Mouse (Mus musculus): ENCODE measurements around the gene Myo1b. TPM values are rescaled to one million over a fixed set of nuclear protein-coding genes. Genes with fewer than 3 reads are reported as not detected.
A peak's percentile ranks its signal among the peaks of the same experiment; 100 is the strongest.

Gene Myo1b
- total RNA-seq, 2 experiments from 2014 or later: 40.4 to 52.1 TPM

GRCm38 (mm10) chr1:51740626-51741231, 175.1 kb downstream of the Myo1b start:
- no peak for DNase-seq (ENCODE audit: low spot score in 2 of 2)

DNA sequence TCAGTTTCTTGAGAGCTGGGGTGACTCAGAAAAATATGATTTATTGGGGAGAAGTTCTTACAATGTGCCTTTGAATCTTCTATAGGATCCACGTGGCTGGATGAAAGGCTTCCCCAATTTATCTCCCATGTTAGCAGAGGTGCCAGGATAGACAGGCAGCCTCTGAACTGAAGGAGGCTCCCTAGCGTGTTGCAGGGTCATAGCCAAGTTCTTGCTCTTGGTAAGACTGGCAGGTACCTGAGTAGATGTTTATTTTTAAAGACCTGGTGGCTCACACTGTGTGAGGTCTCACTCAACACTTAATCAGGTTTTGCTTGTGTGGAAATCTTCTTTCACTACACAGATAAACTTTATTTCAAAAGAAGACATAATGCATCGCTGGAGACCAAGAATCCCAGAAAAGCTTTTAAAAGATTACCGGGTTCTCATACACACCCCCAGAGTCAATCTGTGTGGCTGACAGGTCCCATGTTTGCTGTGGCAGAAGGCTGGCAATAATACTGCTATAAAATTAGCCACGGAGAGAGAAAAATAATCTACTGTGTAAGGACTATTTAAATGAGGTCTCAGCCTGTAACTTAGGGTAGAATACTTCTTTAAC, 176.5 kb downstream of the Myo1b start:
- DNase-seq (ENCODE audit: low spot score in 2 of 2): no peak

DNA sequence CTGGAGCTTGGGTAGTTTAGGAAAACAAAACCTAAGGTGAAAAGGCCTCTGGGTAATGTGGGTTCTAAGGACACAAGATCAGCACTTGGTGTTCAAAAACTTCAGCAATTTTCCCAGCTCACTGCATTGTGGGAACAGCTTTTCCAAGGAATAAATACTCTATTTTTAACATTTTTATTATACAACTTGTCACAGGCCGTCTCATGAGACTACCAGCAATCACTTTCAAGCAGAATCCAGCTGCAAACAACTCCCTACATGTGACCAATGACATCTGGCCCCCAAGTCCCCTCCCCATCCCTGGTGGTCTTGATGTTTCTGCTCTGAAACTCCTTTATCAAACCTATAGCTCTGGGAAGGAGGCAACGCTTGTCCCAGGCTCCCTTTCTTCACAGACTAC, 179.0 kb downstream of the Myo1b start:
- DNase-seq (ENCODE audit: low spot score in 2 of 2): no peak

DNA sequence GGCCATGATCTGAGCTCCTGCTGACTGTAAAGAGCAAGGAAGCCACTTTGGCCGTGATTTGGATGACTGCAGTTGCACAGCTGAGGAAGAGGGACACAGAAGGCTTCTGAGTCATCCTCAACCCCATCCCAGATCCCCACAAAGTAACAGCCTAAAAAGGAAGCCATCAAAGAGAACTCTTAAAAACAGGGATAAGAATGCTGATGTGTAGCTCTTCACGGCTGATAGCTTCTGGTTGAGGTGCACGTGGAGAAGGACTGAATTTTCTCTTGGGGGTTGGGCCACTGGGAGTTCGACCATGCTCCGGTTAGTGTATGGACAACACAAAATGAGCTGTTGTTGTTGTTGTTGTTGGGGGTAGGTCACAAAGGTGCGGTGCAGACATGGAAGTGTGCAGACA, 181.2 kb downstream of the Myo1b start:
- DNase-seq (ENCODE audit: low spot score in 2 of 2): no peak

DNA sequence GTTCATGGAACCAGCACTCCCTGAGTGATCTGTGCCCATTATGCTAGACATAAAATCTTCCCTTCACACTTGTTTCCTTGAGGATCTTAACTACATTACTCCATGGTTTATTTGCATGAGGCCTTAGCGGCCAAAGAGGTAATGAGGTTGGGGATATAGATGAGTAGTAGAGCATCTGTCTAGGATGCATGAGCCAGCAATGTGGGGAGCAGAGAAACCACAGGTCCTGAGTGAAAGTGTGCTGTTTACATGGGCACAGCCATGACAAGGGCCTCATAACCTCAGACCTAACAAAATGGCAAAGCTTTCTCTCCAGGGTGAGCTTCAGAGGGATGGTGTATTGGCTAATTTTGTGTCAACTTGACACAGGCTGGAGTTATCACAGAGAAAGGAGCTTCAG, 186.5 kb downstream of the Myo1b start:
- DNase-seq (ENCODE audit: low spot score in 2 of 2): no peak

- no peak for DNase-seq (ENCODE audit: low spot score in 2 of 2)
Observed at GRCm38 (mm10) chr1:51728816-51729215, 187.1 kb downstream of the Myo1b start.

DNA sequence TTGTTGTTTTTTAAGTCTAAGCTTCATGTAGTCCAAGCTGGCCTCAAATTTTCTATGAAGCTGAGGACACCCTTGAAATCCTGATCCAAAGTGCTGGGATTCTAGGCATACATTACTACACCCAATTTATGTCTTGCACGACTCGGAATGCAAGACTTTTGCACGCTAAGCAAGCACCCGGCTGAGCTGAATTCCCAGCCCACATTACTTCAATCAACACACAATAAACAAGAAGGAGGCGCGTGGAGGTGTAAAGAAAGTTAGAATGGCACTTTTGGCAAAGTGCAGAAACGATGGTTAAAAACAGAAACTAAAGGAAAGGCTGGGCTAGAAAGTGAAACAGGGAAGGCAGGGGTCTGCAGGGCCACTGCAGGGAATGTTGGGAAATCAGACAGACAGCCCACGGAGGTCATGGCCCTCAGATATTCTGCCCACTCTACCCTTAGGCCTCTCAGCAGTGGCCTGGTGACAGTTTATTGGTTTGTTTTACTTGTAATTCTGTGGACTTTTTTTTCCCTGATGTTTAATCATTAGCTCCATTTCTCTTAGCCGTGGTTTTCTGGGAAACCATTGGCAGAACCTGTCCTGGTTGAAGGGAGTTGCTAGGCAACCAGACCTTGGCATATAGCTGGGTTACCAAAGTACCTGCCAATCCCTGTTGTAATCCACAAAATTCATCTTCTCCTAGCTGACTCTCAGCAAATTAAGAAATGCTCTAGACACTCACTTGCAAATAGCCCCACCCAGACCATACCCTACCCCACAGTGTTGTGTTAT, 195.8 kb downstream of the Myo1b start:
- DNase-seq (ENCODE audit: low spot score in 2 of 2): peak; percentile 23 to 35

GRCm38 (mm10) chr1:51710831-51711230, 205.0 kb downstream of the Myo1b start:
- no peak for DNase-seq (ENCODE audit: low spot score in 2 of 2)

DNA sequence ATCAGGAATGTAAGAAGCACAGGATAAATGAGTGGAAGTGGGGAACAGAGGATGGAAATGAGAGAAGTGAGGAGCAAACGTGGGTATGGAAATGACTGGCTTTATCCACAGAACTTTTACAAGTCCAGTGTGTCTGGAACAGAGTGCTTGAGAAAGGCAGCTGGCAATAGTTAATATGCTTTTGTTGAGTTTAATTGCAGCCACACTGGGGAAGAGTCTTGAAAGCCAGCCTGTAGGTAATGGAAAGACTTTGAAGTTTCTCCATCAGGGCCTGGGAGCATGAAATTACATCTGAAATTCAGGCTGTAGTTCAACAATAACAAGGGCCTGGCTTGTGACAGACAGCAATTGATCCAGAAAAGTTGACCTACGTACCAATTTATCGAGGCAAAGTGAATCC, 209.8 kb downstream of the Myo1b start:
- DNase-seq (ENCODE audit: low spot score in 2 of 2): no peak

GRCm38 (mm10) chr1:51704610-51705009, 211.3 kb downstream of the Myo1b start:
- DNase-seq (ENCODE audit: low spot score in 2 of 2): no peak

Other genes with a start within 250 kb of the Myo1b start
- gene Stat4, start 71.1 kb upstream of the Myo1b start, total RNA-seq (2021): 1 to 10 TPM; 1.6 to 2.0 TPM
- 10 to 100 TPM; 13.1 to 15.2 TPM for gene Stat1, start 203.4 kb upstream of the Myo1b start, total RNA-seq (2021)

Data from layer of hippocampus, postnatal 10 days (tissue).